Mouse (Mus musculus) layer of hippocampus, adult 18-20 months (tissue): ENCODE data around the gene Myo3b. TPM values are rescaled to one million over a fixed set of nuclear protein-coding genes. Genes with fewer than 3 reads are reported as not detected.

Experiments used
- DNase-seq, 2 experiments: peaks; one replicate each; pipeline ENCODE4 v3.0.0; 2022; ENCODE audit warnings: low spot score in 2 of 2
- total RNA-seq, 2 experiments: library from RNA; stranded (reverse); gene quantifications; 2 replicates each; pipeline ENCODE4 v1.2.3; 2021

The Myo3b gene
- total RNA-seq, 2 experiments from 2014 or later = 0.64 to 0.94 TPM

GRCm38 (mm10) chr2:70348793-70349553 is 310.0 kb downstream of the Myo3b start:
- no peak for DNase-seq

- no peak for DNase-seq
Measured at GRCm38 (mm10) chr2:70352435-70353165, 313.7 kb downstream of the Myo3b start.

- no peak for DNase-seq
Measured at GRCm38 (mm10) chr2:70354056-70354455, 315.1 kb downstream of the Myo3b start.

GRCm38 (mm10) chr2:70355026-70355425 is 316.1 kb downstream of the Myo3b start:
- no peak for DNase-seq

GRCm38 (mm10) chr2:70369421-70369820 is 330.5 kb downstream of the Myo3b start:
- no peak for DNase-seq

GRCm38 (mm10) chr2:70379341-70379740 is 340.4 kb downstream of the Myo3b start:
- no peak for DNase-seq

- no peak for DNase-seq
Measured at GRCm38 (mm10) chr2:70379939-70380338, 341.0 kb downstream of the Myo3b start.

- no peak for DNase-seq
Measured at GRCm38 (mm10) chr2:70388645-70389044, 349.7 kb downstream of the Myo3b start.

- DNase-seq = no peak
Measured at GRCm38 (mm10) chr2:70389162-70389561, 350.2 kb downstream of the Myo3b start.

GRCm38 (mm10) chr2:70397734-70398276 is 358.9 kb downstream of the Myo3b start:
- no peak for DNase-seq

GRCm38 (mm10) chr2:70399441-70400115 is 360.7 kb downstream of the Myo3b start:
- peak in 1 of 2 experiments; percentile 4 for DNase-seq

- no peak for DNase-seq
Measured at GRCm38 (mm10) chr2:70400321-70400720, 361.4 kb downstream of the Myo3b start.

- no peak for DNase-seq
Measured at GRCm38 (mm10) chr2:70404301-70404700, 365.4 kb downstream of the Myo3b start.

GRCm38 (mm10) chr2:70406846-70407245 is 367.9 kb downstream of the Myo3b start:
- no peak for DNase-seq

- no peak for DNase-seq
Measured at GRCm38 (mm10) chr2:70407729-70408128, 368.8 kb downstream of the Myo3b start.

GRCm38 (mm10) chr2:70410298-70410885 is 371.5 kb downstream of the Myo3b start:
- peak in 1 of 2 experiments; percentile 4 for DNase-seq

GRCm38 (mm10) chr2:70412315-70412714 is 373.4 kb downstream of the Myo3b start:
- no peak for DNase-seq

GRCm38 (mm10) chr2:70414386-70414785 is 375.5 kb downstream of the Myo3b start:
- DNase-seq = no peak

GRCm38 (mm10) chr2:70415521-70415920 is 376.6 kb downstream of the Myo3b start:
- no peak for DNase-seq

GRCm38 (mm10) chr2:70419336-70419735 is 380.4 kb downstream of the Myo3b start:
- peak in 1 of 2 experiments; percentile 7 for DNase-seq
